Mouse (Mus musculus) cortical plate, adult 2 months (tissue): ENCODE measurements around the gene Pdx1.

Source experiments
- CTCF ChIP-seq: fragments of 200-500 bp; IDR thresholded peaks from 2 replicates; pipeline ENCODE4 v1.5.1; 2011; ENCODE audit warnings: mild to moderate bottlenecking, control low read depth, low read length; ENCODE audit not compliant: insufficient read depth; ENCODE audit errors: extremely low read depth
- POLR2A ChIP-seq: fragments of 200-500 bp; IDR thresholded peaks from 2 replicates; pipeline ENCODE4 v1.6.1; 2011; ENCODE audit warnings: mild to moderate bottlenecking, low read length, control low read depth; ENCODE audit not compliant: insufficient read depth; ENCODE audit errors: extremely low read depth

DNA sequence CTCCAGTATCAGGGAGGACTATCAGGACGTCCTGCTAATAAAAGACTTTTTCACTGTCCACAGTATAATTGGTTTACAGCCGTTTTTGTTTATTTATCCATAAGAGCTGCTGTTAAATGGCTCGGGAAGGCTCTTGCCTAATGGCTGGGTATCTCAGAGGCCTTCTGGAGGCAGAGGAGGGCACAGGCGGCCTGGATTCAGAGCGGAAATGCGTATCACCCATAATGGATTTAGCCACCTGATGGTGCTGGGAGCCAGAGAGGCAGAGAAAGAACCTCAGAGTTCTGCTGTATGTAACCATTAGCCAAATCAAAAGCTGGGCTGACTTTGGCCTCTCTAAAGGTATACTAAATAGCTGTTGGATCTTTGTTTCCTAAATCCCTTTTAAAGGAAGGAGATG lies 2.3 kb upstream of the Pdx1 start:
- TF ChIP-seq POLR2A (no peak), CTCF (no peak)
